Mouse (Mus musculus): Measurements from ENCODE around the gene C4b.
"Not testable (repeated sequence)": the region's sequence is repeated elsewhere in the genome, so short reads cannot be mapped to it uniquely, and the experiment has no call there.

The C4b gene

DNA sequence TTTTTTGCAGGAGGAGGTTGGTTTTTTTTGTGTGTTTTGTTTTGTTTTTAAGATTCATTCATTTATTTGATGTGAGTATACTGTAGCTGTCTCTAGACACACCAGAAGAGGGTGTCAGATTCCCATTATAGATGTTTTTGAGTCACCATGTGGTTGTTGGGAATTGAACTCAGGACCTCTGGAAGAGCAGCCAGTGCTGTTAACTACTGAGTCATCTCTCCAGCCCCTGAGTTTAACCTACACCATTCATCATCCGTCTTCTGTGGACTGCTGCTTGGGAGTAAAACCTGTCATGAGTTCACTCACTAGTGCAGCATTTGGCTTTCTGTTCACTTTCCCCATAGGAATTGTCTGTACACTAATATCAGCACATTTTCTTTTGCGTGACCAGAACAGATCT, 37.2 kb downstream of the C4b start:
- DNase-seq (ENCODE audit: low spot score in 2 of 2): not testable (repeated sequence)

GRCm38 (mm10) chr17:34700671-34701071, 43.0 kb downstream of the C4b start:
- DNase-seq (ENCODE audit: low spot score in 2 of 2): no peak

DNA sequence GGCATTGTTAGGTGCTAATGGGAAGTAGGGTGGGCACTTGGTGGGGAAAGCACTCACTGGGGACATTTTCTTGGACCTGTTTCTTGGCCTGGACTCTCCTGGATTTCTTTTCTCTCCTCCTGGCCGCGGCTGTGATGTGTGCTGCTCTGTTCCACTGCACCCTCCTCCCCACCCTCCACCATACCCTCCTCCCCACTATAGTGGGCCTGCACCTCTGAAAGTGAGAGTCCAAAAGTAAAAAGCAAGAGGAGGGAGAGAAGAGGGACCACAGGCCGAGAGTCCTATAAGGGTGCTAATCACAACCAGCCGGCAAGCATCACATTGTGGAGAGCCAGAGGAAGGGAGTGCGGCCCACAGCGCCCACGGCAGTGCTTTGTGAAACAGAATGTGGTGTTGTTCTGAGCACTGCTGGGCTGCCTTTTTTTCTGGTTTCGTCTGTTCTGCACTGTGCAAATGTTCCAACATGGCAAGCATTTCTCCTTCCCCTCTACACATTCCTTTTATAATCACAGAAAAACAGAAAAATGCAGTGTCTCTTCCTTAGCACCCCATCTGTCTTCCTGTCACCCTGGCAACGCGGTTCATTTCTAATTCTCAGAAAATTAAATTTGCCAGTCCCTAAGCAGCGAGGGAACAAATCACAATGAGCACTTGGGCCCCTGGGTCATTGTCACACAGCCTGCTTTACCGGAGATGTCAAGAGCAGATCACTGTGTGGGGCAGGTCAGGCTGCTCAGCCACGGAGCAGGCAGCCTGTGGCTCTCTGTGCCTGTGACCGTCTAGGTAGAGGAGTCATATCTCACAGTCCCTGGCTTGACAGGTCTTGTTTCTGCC, 43.9 kb downstream of the C4b start:
- DNase-seq (ENCODE audit: low spot score in 2 of 2): peak; percentile 42 to 45

- no peak for DNase-seq (ENCODE audit: low spot score in 2 of 2)
Observed at GRCm38 (mm10) chr17:34692906-34693305, 50.8 kb downstream of the C4b start.

DNA sequence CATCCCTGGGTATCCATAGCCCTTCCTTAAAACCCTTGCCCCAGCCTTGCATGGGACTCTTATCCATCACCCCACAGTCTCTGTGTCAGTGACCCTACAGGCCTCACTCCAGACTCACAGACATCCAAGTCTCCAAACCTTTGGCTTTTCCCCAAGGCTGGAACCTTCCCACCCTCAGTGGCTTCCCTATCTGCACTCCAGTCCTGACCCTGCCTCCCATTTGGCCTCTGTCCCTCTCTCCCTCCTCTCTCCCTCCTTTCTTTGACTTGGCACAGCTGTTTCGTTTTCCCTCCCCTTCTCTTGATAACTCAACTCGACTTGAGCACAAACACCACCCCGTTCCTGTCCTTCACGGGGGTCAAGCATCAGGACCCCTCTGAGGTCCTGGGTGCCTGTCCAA, 53.2 kb downstream of the C4b start:
- DNase-seq (ENCODE audit: low spot score in 2 of 2): no peak

GRCm38 (mm10) chr17:34688889-34689288, 54.8 kb downstream of the C4b start:
- DNase-seq (ENCODE audit: low spot score in 2 of 2): no peak

- peak in 1 of 2 experiments; percentile 31 for DNase-seq (ENCODE audit: low spot score in 2 of 2)
Observed at GRCm38 (mm10) chr17:34685120-34686110, 58.3 kb downstream of the C4b start.

GRCm38 (mm10) chr17:34684253-34684893, 59.3 kb downstream of the C4b start:
- DNase-seq (ENCODE audit: low spot score in 2 of 2): no peak

DNA sequence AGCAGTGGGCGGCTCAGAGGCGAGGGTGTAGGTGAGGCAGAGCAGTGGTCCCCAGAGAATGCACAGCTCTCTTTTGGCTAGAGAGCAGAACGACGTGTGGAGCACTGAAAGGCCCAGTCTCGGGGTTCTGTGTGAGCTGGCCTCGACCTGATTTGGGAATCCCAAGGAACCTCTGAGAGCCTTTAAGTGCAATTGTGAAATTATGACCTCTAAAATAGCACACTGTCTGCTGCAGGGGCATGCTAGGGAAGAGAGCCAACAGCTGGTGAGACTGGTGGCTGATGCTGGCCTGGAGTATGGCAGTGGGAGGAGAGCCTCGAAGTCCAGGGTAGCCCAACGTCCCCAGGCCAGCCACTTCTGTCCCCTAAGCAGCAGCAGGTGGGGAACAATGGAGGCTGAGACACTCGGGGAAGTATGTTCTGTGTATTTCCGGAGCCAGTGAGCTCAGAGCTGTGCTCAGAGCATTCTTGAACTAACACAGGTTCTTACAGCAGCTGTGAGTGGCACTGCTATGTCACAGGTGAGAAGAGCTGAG, 59.9 kb downstream of the C4b start:
- no peak for DNase-seq (ENCODE audit: low spot score in 2 of 2)

DNA sequence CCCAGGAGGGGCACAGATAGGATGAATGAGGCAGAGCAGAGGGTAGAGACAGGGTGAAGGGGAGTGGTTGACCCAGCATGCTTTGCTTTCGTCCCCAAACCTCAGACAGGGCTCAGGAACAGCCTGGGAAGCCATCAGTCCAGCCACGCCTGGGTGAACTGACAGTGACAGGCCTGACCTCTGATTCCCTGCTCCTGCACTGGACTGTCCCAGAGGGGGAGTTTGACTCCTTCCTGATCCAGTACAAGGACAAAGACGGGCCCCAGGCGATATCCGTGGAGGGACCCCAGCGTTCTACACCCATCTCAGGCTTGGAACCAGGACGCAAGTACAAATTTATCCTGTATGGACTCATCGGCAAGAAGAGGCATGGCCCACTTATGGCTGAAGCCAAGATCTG, 60.5 kb downstream of the C4b start:
- no peak for DNase-seq (ENCODE audit: low spot score in 2 of 2)

DNA sequence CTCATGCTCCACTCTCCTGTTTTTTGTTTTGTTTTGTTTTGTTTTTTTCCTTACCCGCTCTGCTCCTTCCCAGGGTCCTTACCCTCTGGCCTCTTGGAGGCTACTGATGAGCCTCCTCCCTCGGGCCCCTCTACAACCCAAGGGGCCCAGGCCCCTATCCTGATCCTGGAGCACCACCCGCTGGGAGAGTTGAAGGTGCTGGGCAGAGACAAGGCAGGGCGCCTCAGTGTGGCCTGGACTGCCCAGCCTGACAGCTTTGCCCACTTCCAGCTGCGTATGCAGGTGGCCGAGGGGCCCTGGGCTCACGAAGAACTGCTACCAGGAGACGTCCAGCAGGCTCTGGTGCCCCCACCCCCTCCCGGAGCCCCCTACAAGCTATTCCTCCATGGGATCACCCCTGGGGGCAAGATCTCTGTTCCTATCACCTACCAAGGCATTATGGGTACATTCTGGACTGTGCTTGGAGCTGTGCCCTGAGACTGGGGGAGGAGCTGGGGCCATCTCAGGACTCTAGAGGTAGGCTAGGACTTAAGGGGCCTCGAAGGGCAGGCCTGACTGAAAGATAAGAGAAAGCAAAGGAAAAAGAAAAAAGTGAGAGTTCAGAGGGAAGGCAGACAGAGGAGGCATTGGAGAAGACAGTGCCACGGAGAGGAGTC, 61.7 kb downstream of the C4b start:
- no peak for DNase-seq (ENCODE audit: low spot score in 2 of 2)

- no peak for DNase-seq (ENCODE audit: low spot score in 2 of 2)
Observed at GRCm38 (mm10) chr17:34681132-34681571, 62.5 kb downstream of the C4b start.

GRCm38 (mm10) chr17:34680621-34681020, 63.1 kb downstream of the C4b start:
- no peak for DNase-seq (ENCODE audit: low spot score in 2 of 2)

GRCm38 (mm10) chr17:34680191-34680590, 63.5 kb downstream of the C4b start:
- DNase-seq (ENCODE audit: low spot score in 2 of 2): no peak

Measured in frontal cortex, postnatal 10 days (tissue).